Mouse (Mus musculus): ENCODE measurements at regions not wholly inside any gene's neighbourhood (a gene's known extent, or its start where the extent isn't known, plus 50 kb on each side); places are given as distances from the start of the nearest gene placed in this dataset.

DNA sequence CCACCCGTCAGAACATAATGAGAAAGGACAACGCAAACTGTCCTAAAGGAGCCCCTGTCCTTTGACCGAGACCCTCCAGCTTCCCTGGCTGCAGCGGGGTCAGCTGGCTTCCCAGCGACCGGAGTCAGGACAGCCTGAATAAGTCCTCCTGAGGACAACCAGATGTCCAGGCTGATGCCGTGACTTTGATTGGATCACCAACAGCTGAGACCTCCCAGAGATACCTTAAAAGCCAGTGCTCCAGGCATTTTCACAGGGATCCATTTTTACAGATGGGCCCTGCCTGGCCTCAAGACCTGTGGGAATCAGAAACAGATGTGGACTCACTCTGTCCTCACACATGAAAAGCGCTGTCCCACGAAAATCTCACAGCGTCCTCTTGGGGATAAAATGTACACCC is 158.7 kb upstream of the Foxq1 start:
- H3K4me1 ChIP-seq: no peaks in the 10 kb centered on the region
- no peak overlapping the region for H3K27ac ChIP-seq
- no peaks in the 10 kb centered on the region for H3K9me3 ChIP-seq (replicated peaks)
- H3K4me2 ChIP-seq (replicated peaks): no peak overlapping the region
- no peak for ATAC-seq (ENCODE audit: low FRiP score)
- H3K27me3 ChIP-seq: no peaks in the 10 kb centered on the region
- no peak overlapping the region for H3K9ac ChIP-seq
- H3K4me3 ChIP-seq: no peak overlapping the region
- H3K36me3 ChIP-seq: no peaks in the 10 kb centered on the region
- 45% methylated on average over 10 of the region's 10 CpGs for WGBS

DNA sequence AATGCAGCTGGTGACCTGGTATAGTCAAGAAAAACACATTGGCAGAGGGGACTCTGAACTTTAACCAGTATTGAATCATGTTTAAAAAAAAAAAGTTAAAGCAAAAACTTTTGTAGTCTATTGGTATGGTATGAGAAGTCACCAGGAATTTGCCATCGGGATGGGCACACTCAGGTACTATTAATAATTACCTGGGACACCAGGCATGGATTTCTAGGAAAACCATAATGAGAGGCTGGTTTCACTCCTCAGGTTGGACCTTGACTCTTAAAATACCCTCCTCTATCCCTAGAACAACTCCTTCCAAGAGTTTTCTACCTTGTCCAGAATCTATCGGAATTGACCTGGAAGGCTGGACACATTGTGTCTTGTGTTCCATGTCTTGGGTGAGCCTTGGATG is 155.5 kb upstream of the Foxq1 start:
- 100% methylated on average over 2 of the region's 2 CpGs for WGBS
- Histone ChIP-seq H3K9me3 (replicated peaks) (no peaks in the 10 kb centered on the region), H3K27ac (no peak overlapping the region), H3K36me3 (no peaks in the 10 kb centered on the region), H3K4me2 (replicated peaks) (no peak overlapping the region), H3K4me1 (no peaks in the 10 kb centered on the region), H3K27me3 (no peaks in the 10 kb centered on the region), H3K9ac (no peak overlapping the region), H3K4me3 (no peak overlapping the region)
- ATAC-seq (ENCODE audit: low FRiP score): no peak

DNA sequence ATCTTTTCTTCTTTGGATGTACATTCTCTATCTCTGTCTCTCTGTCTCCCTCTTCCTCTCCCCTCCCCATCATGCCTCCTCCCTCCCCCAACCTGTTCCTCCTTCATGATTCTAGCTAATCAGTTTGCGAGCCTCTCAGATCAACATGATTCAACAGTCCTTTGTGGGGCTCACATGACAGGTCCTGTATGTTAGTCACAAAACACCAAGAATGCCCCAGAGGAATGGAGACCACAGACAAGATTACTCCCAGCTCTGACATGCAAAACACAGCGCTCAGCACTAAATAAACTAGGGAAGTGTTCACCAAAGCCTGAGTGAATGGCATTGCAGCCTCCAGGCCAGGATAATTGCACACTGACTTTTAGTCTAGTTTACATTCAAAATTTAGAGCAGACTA is 150.6 kb upstream of the Foxq1 start:
- H3K4me3 ChIP-seq: no peak overlapping the region
- H3K36me3 ChIP-seq: no peaks in the 10 kb centered on the region
- WGBS: 83% methylated on average over 2 of the region's 2 CpGs
- no peak overlapping the region for H3K4me2 ChIP-seq (replicated peaks)
- no peak overlapping the region for H3K27ac ChIP-seq
- H3K9me3 ChIP-seq (replicated peaks): no peaks in the 10 kb centered on the region
- no peak for ATAC-seq (ENCODE audit: low FRiP score)
- H3K4me1 ChIP-seq: 0 out of 2 replicates have a peak, but pooled peaks cover 6% of the 10 kb centered on the region
- H3K9ac ChIP-seq: no peak overlapping the region
- H3K27me3 ChIP-seq: no peaks in the 10 kb centered on the region

- 43% methylated on average over 10 of the region's 10 CpGs for WGBS
- no peak overlapping the region for H3K27ac ChIP-seq
- peak; percentile 79 for ATAC-seq (ENCODE audit: low FRiP score)
These were observed 147.4 kb upstream of the Foxq1 start for GRCm38 (mm10) chr13:31408439-31409122.

DNA sequence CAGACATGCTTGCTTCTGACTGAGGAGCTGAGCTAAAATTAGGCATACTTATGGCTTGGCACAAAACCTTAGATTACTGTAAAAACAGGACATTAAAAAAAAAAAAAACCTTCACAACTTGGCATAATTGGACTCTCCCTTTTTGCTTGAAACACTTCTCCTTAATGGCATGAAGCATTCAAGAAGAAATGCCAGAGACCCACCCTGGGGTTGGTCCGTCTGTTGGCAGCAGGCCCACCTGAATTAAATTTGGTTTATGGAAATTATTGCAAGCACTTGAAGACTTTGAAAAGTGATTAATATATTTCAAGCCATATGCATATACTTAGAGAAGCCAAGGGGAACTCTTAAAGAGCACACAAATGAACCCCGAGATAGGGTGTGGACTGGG is 146.8 kb upstream of the Foxq1 start:
- ATAC-seq (ENCODE audit: low FRiP score): peak; percentile 32; the same call in 1 of the 2 replicates
- H3K36me3 ChIP-seq: no peaks in the 10 kb centered on the region
- H3K27ac ChIP-seq: no peak overlapping the region
- WGBS: 81% methylated on average over 2 of the region's 2 CpGs
- H3K4me3 ChIP-seq: no peak overlapping the region
- 0 out of 2 replicates have a peak, but pooled peaks cover 6% of the 10 kb centered on the region for H3K4me1 ChIP-seq
- H3K4me2 ChIP-seq (replicated peaks): peak overlapping the region; percentile 22; the same call in 1 of the 2 replicates
- no peaks in the 10 kb centered on the region for H3K27me3 ChIP-seq
- H3K9ac ChIP-seq: no peak overlapping the region
- no peaks in the 10 kb centered on the region for H3K9me3 ChIP-seq (replicated peaks)

More at GRCm38 (mm10) chr13:31408439-31409122, 147.4 kb upstream of the Foxq1 start:
- Histone ChIP-seq H3K4me1 (0 out of 2 replicates have a peak, but pooled peaks cover 6% of the 10 kb centered on the region), H3K9me3 (replicated peaks) (no peaks in the 10 kb centered on the region), H3K9ac (no peak overlapping the region), H3K4me2 (replicated peaks) (peak overlapping the region; percentile 22; the same call in 1 of the 2 replicates), H3K36me3 (no peaks in the 10 kb centered on the region), H3K4me3 (no peak overlapping the region), H3K27me3 (no peaks in the 10 kb centered on the region)

GRCm38 (mm10) chr13:31421556-31421955 is 134.4 kb upstream of the Foxq1 start:
- no peaks in the 10 kb centered on the region for H3K36me3 ChIP-seq
- no peak for ATAC-seq (ENCODE audit: low FRiP score)
- no peak overlapping the region for H3K9ac ChIP-seq
- no peak overlapping the region for H3K4me3 ChIP-seq
- no peak overlapping the region for H3K4me2 ChIP-seq (replicated peaks)
- H3K4me1 ChIP-seq: peaks cover 5% of the 10 kb centered on the region; the same call in 1 of the 2 replicates
- 94% methylated on average over 5 of the region's 5 CpGs for WGBS
- no peaks in the 10 kb centered on the region for H3K9me3 ChIP-seq (replicated peaks)
- no peaks in the 10 kb centered on the region for H3K27me3 ChIP-seq
- H3K27ac ChIP-seq: no peak overlapping the region

DNA sequence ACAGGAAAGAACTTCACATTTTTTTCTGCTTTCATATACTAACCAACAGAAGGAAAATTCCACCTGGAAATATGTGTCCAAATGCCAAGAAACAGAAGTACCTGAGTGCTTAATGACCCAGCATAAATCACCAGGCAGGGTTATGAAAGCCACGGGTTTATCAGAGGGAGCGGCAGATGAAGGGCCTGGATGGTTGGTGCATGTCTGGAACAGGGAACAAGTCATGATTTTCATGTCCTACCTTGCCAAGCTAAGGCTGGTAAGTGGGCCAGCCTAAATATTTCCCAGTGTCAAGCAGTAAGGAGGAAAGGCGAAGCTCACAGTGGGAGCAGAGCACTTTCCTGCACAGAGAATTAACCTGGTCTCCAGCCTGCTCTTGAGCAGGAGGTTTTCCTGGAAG is 132.3 kb upstream of the Foxq1 start:
- Histone ChIP-seq H3K27ac (no peak overlapping the region), H3K9me3 (replicated peaks) (no peaks in the 10 kb centered on the region), H3K4me1 (peaks cover 5% of the 10 kb centered on the region; the same call in 1 of the 2 replicates), H3K4me3 (no peak overlapping the region), H3K36me3 (no peaks in the 10 kb centered on the region), H3K27me3 (no peaks in the 10 kb centered on the region), H3K9ac (no peak overlapping the region), H3K4me2 (replicated peaks) (no peak overlapping the region)
- WGBS: 86% methylated on average over 3 of the region's 3 CpGs
- ATAC-seq (ENCODE audit: low FRiP score): no peak

DNA sequence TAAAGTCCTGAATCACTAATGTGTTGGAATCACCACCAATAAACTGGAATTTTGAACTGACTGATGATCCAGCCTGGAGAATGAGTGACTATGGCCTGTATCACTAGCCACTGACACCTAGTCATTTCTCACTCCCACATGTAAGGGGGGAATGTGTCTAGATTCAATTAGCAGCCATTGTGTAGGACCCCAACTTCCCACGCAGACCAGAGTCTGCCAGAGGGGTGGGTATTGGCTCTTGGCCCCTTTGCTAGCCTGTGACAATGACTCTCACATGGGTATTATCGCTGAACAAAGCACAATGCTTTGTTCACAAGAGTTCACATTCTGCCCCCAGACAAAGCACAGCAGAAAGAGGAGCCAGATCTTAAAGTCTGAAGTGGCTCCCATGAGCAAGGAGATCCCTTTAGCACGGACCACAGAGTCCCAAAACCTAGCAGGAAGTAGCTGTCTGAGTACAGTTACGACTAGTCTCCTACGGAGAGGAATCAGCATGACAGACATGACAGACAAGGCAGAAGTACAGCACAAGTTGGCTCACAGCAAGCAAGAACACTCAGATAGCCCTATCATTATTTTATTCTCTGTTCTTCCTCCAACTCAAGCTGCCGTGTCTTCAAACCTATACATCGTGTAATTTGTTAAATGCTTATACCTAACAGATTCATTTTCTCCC is 130.0 kb upstream of the Foxq1 start:
- H3K9ac ChIP-seq: no peak overlapping the region
- peaks cover 5% of the 10 kb centered on the region; the same call in 1 of the 2 replicates for H3K4me1 ChIP-seq
- H3K27ac ChIP-seq: no peak overlapping the region
- no peaks in the 10 kb centered on the region for H3K36me3 ChIP-seq
- ATAC-seq (ENCODE audit: low FRiP score): no peak
- H3K27me3 ChIP-seq: no peaks in the 10 kb centered on the region
- H3K4me2 ChIP-seq (replicated peaks): no peak overlapping the region
- 39% methylated on average over 7 of the region's 7 CpGs for WGBS
- H3K9me3 ChIP-seq (replicated peaks): no peaks in the 10 kb centered on the region
- no peak overlapping the region for H3K4me3 ChIP-seq

DNA sequence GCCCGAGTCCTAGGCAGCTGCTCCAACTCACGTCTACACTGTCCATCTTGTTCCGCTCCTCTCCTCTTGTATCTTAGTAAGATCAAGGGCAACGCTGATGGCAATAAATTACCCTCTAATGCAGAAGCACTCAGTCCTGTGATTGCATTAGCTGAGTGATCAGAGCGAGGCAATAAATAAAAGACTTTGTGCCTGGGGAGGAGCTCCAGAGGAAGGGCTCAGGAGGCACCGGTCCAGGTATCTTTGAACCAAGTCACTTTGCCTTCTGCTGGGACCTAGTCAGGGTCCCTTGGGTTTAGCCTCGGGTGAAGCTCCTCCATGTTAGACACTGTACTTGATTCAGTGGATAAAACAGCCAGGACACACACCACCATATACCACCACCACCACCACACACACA is 119.5 kb upstream of the Foxq1 start:
- ATAC-seq (ENCODE audit: low FRiP score): no peak
- H3K27me3 ChIP-seq: no peaks in the 10 kb centered on the region

GRCm38 (mm10) chr13:31439761-31440627 is 115.9 kb upstream of the Foxq1 start:
- Histone ChIP-seq H3K27me3 (no peaks in the 10 kb centered on the region), H3K9ac (no peak overlapping the region), H3K27ac (no peak overlapping the region), H3K9me3 (replicated peaks) (no peaks in the 10 kb centered on the region), H3K36me3 (no peaks in the 10 kb centered on the region), H3K4me2 (replicated peaks) (no peak overlapping the region), H3K4me1 (no peaks in the 10 kb centered on the region), H3K4me3 (no peak overlapping the region)
- ATAC-seq (ENCODE audit: low FRiP score): no peak
- 73% methylated on average over 9 of the region's 9 CpGs for WGBS

More for the DNA sequence above, 119.5 kb upstream of the Foxq1 start:
- no peaks in the 10 kb centered on the region for H3K4me1 ChIP-seq
- no peak overlapping the region for H3K9ac ChIP-seq
- no peak overlapping the region for H3K4me2 ChIP-seq (replicated peaks)
- H3K36me3 ChIP-seq: no peaks in the 10 kb centered on the region
- no peak overlapping the region for H3K27ac ChIP-seq
- no peaks in the 10 kb centered on the region for H3K9me3 ChIP-seq (replicated peaks)
- WGBS: 92% methylated on average over 7 of the region's 7 CpGs
- no peak overlapping the region for H3K4me3 ChIP-seq

DNA sequence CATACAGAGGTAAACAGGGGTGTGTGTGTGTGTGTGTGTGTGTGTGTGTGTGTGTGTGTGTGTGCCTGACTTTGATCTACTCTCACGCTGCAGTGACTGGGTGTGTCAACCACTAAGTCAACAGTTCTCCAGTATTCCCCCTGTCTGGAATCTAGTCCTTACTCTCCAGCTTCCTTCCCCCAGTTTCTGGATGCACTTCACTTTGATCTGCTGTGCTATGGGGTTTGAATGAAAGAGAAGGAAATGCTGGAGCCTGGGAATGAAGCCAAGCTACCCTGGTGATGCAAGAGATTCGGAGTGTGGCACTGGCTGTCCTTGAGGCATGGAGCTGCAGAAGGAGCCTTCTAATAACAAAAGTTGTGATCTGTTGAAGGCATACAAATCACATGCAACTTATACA is 97.1 kb upstream of the Foxq1 start:
- no peaks in the 10 kb centered on the region for H3K27me3 ChIP-seq
- no peaks in the 10 kb centered on the region for H3K36me3 ChIP-seq
- H3K4me1 ChIP-seq: no peaks in the 10 kb centered on the region
- H3K4me2 ChIP-seq (replicated peaks): no peak overlapping the region
- WGBS: 82% methylated on average over 2 of the region's 2 CpGs
- H3K27ac ChIP-seq: no peak overlapping the region
- H3K9ac ChIP-seq: no peak overlapping the region
- H3K4me3 ChIP-seq: no peak overlapping the region
- ATAC-seq (ENCODE audit: low FRiP score): no peak
- H3K9me3 ChIP-seq (replicated peaks): no peaks in the 10 kb centered on the region

DNA sequence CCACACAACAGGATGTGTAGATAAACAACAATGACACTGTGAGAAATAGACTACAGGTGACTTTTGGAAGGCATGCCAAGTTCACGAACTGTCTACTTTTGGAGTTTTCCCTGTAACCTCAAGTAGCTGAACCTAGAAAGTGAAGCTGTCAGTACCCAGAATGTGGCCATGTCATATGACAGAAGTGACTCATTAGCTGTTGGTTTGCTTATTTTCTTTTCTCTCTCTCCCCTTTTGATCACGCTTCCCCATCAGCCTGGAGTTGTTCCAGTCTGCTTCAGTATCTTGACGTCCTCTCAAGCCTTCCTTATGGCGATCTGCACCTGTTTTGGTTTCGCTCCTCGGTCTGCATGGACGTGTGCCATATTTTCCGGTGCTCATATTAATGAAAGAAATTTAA is 90.8 kb upstream of the Foxq1 start:
- no peaks in the 10 kb centered on the region for H3K36me3 ChIP-seq
- no peaks in the 10 kb centered on the region for H3K9me3 ChIP-seq (replicated peaks)
- H3K4me1 ChIP-seq: no peaks in the 10 kb centered on the region
- no peak overlapping the region for H3K4me3 ChIP-seq
- no peak overlapping the region for H3K4me2 ChIP-seq (replicated peaks)
- H3K9ac ChIP-seq: no peak overlapping the region
- 87% methylated on average over 8 of the region's 8 CpGs for WGBS
- no peak for ATAC-seq (ENCODE audit: low FRiP score)
- no peaks in the 10 kb centered on the region for H3K27me3 ChIP-seq
- H3K27ac ChIP-seq: no peak overlapping the region
